Mouse (Mus musculus): Measurements from ENCODE around the gene Hsd17b2.
"Not testable (repeated sequence)": the region's sequence is repeated elsewhere in the genome, so short reads cannot be mapped to it uniquely, and the experiment has no call there.

Hsd17b2 gene

DNA sequence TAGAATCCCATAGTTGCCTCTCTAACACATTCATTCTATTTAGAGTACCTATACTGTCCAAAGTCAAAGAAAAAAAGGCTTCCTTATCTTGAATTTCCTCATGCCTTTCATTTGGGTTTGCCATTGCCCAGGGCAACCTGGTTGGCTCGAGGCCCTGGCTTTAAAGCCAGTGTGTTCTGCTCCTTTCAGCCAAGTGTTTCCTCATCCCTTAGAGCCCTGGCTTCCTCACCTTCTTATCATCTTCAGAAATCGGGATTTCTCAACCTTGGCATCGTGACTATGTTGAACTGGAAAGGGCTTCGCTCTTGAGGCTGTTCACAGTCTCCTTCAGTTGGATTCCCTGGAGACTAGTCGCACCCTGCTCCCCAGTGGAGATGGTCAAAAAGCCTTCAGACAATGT is 12.9 kb downstream of the Hsd17b2 start:
- in situ Hi-C loops (cut with MboI, MseI): no loop called here

DNA sequence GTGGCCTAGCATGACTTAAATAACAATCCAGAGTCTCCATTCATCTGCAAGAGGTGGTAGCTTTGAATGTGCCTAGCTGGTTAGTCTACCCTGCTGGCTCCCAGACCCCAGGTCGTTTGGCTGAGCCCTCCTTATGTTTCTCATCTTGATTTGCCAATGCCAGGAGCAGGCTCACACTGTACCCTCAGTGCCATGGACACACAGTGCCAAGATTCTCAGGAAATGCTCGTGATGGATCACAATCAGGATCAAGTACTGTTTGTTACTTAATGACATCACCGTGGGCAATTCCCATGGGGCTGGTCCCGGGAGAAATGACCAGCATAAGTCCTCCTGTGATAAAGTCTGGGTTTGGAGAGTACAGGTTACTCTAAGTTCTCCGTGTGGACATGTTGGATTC is 14.2 kb downstream of the Hsd17b2 start:
- in situ Hi-C loops (cut with MboI, MseI): no loop called here

DNA sequence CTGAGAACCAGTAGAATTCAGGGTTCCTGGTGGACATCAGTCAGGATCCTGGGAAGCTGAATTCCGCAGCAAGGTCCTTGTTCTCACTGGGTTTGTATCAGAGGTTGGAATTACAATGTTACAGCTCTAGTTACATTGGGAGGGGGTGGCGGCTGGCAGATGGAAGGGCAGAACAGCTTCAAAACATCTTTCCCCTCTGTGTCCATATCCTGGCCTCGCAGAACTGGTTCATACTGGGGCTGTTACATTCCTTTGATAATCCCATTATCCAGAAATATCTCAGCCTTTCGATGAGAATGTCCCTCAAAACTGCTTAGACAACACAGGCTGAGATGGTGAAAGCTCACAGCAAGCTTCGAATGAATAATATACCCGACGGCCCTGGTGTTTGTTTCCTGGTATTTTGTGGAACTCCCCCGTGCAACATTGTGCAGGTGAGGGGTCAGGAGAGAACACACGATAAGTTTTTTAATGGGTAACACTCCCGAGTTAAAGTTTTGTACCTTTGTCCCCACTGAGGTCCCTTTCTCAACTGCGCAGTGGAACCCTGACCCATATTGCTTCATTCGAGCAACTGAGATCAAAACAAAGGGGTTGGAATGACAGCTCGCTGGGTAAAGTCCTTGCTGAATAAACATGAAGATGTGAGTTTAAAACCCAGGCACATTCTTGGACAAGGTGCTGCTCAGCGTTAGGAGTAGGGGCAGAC is 16.6 kb downstream of the Hsd17b2 start:
- in situ Hi-C loops (cut with MboI, MseI): no loop called here

DNA sequence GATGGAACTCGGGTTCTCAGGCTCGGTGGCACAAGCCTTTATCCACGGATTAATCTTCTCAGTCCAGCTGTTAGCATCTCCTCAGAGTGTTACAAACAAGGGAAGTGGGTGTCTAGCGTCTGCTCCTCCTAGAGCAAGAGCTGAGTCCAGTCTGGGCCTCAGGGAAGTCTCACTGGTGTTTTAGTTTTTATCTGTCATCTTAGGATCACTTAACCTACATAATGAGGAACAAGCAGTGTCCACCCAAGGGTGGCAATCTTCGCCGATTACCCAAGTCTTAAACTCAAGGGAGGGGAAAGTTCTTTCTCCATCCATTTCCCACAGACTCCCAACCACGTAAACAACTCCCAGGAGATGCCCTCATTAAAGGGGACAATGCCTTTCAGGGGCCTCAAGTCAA is 24.8 kb downstream of the Hsd17b2 start:
- in situ Hi-C loops (cut with MboI, MseI): no loop called here

DNA sequence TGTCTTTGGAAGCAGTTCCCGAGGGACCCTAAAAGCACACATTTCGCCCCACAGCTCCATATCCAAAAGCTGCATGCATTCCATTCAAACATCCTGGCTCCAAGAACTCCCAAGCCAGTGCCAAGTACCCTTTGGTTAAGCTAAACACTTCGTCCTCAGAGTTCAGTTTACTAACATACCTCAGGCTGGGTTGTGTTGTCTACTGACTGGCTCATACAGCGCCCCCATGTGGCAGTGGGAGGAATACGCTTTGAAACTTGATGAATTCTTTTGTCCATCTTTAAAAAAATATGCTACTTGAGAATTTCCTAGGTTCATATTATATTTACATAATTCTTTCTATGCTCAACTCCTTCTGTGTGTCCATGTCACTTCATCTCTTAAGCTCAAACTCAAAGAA is 25.9 kb downstream of the Hsd17b2 start:
- in situ Hi-C loops (cut with MboI, MseI): no loop called here

DNA sequence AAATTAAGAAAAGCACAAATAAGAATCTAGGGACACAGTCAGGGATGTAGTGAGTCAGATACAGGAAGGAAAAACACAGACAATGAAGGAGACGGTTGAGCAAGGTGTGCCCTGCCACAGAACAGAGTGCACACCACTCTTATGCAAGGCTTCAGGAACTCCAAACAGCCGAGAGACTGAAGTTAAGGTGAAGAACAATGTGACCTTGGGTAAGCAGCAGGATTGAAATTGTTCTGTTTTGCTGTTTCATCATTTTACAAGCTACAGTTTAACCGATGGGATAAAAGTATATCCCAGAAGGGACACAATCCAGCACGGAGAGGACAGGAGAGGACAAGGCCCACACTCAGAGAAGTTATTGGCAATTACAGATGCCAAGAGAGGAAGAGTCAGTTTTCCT is 26.5 kb downstream of the Hsd17b2 start:
- in situ Hi-C loops (cut with MboI, MseI): no loop called here

DNA sequence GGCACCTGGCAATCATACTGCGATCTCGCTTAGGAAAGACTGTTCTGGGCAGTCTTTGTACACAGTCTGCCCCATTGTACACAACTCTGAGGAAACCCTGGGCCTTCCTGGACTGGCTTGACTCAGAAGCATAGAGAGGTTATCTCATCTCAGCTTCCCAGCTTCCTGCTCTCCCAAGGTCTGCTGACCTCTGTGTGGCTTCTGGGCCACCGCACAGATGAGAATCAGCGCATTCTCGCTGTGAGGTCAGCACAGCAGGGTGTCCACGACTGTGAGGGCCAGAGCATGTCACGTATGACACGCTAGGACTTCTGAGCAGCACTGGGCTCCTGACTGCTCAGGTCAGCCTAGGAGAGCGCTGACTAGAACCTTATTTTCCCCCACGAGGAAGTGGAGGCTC is 29.3 kb downstream of the Hsd17b2 start:
- in situ Hi-C loops (cut with MboI, MseI): no loop called here

DNA sequence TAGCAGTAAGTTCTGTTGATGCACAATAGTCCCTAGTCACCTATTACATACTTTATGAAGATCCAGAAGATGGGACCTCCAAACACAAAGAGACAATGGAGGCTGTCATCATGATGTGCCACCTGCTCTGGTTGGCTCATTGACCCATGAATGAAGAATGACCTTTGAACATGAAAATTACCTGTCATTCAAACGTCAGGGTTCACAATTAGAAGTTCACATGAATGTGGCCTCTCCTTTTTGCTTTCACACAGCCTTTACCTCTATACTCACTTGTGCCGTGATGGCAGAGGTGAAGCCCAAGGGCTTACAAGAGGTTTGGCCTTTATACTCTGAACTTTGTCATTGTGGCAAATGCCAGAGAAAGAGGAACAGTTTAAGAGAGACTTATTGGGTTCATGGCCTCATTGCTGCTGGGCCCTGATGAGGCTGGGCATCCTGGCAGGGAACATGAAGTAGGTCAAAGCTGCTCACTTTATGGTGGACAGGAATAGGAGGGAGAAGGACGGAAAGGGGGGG is 35.0 kb downstream of the Hsd17b2 start:
- in situ Hi-C loops (cut with MboI, MseI): no loop called here

DNA sequence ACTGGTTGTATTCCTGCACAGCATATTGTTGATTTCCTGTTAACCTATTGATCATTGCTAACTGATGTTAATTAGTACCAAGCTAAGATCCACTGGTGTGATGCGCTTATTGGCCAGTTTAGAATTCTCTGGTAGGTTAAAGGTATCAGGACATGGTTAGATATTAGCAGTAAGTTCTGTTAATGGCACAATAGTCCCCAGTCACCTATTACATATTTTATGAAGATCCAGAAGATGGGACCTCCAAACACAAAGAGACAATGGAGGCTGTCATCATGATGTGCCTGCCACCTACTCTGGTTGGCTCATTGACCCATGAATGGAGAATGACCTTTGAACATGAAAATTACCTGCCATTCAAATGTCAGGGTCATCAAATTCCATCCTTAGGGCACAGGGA is 36.5 kb downstream of the Hsd17b2 start:
- in situ Hi-C loops (cut with MboI, MseI): not testable (repeated sequence)

DNA sequence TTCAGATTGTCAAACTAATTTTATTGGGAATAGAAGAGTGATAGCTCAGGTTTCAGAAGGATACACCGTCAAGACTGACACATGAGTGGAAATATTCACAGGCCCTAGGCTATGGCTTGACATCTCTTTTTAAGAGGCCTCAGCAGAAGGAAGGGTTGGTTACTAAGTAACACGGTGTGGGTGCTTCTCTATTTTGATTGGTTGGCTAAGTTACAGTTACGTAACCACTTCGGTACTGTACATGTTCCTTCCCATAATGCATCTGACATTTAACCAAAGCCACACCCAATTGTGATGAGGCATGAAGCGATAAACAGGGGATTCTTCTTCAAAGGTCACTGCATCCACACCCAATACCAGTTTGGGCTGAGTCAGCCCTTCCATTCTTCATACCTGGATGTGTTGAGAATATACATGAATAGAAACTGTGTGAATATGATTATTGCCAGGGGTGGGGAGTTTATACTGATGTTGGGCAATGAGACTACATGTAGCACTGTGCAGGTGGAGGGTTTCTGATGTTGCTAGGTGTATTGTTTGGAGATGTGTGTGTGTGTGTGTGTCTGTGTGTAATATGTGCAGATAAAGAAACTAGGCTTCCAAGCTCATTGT is 38.8 kb downstream of the Hsd17b2 start:
- in situ Hi-C loops (cut with MboI, MseI): no loop called here

DNA sequence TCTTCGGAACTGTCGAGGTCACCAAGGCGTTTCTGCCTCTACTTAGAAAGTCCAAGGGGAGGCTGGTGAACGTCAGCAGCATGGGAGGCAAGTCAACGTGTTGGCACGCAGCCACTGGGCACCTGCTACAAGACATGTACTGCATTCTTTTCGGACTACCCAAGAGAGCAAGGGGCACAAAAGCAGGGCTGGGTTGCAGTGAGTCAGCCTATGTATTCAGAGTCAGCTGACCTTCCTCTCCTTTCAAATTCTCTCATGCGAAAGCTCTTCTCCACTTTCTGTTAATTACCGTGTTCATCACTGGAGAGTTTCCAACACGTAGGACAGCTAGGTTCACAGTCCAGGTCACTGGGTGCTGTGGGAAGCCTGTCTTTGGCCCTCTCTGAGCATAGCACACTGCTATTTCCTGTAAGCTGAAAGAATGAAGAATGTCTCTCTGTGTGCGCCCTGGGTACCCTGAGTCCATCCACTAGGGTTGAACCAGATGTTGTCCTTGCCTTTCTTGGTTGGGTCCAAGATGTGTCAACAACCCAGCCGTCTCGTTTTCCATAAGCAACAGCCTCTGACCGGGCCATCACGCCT is 40.8 kb downstream of the Hsd17b2 start:
- in situ Hi-C loops (cut with MboI, MseI): no loop called here

DNA sequence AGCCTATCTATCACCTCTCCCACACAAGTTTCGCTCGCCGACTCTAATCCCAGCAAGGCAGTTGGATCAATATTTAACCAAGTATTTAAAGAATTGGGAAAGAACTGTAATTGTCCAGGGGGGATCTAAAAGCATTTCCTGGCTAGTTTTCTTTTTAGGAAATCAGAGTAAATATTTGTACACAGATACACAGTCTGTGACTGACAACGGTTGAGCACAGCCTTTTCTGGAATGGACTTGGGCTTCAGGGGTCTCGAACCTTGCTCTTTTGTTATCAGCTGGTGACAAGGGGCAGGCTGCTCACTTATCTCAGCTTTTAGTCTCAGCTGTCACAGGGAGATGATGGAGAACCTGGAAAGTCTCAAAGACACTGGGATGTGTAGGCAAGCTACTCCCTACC is 44.9 kb downstream of the Hsd17b2 start:
- in situ Hi-C loops (cut with MboI, MseI): no loop called here

DNA sequence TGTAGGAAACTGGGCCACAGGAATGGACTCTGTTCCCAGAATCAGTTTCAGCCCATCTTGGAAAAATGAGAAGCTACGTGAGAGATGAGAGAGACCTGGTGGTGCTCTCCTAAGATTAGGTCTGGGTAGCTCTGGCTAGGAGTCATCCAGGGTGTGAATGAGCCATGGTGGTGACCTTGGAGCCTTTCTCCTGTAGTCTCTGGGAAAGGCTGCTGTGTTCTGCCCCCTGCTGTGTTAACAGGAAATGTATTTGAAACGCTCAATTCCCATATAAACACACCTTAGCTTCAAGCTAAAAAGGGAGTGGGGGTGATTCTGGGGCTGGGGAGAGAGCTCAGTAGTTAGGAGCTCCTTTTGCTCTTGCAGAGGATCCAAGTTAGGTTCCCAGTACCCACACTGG is 45.7 kb downstream of the Hsd17b2 start:
- in situ Hi-C loops (cut with MboI, MseI): no loop called here

DNA sequence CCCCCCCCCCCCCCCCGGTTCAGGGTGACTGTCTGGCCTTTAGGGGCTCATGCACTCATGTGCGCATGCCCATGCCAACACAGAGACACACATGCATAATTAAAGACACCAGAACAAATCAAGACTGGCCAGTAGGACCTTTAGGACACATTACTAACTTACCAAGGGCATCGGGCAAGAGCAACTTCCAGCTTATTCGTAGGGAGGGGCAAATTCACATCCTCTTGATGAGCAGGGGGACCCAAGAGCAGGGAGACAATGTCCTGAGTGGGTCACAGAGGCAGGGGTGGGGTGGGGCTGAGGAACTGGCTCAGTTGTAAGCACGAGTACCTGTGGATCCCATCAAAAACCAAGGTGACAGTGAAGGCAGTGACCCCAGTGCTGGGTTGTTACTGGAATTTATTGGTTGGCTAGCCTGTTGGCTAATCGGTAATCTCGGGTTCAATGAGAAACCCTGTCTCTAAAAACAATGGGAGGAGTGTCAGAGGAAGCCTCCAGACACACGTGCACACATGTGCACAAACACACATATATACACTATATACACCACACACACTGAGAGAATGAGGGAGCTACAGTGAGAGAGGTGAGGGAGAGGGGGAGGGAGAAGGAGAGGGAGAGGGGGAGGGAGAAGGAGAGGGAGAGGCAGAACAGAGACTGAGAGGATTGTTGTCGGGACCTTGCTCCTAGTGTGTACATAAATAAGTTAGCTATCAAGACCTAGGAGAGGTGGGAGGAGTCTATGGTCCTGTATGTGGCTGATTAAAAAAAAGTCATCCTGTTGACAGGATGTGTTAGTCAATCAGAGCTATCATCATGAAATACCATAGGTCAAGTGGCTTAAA is 46.4 kb downstream of the Hsd17b2 start:
- in situ Hi-C loops (cut with MboI, MseI): no loop called here

DNA sequence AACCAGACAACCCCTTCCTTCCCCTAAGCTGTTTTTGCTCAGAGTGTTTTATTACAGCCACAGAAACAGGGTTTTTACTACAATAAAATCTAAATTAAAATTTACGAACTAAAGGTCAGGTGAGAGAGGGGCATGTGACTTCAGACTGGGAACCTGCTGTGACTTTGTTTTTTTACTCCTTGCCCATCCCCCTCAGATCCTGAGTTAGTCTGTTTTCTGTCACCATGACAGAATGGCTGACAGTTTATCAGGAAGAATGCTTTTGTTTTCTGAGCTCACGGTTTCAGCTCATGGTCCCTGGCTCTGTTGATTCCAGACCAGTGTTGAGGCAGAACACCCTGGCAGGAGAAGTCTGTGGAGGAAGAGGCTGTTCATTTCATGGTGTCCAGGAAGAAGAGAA is 47.7 kb downstream of the Hsd17b2 start:
- in situ Hi-C loops (cut with MboI, MseI): no loop called here

DNA sequence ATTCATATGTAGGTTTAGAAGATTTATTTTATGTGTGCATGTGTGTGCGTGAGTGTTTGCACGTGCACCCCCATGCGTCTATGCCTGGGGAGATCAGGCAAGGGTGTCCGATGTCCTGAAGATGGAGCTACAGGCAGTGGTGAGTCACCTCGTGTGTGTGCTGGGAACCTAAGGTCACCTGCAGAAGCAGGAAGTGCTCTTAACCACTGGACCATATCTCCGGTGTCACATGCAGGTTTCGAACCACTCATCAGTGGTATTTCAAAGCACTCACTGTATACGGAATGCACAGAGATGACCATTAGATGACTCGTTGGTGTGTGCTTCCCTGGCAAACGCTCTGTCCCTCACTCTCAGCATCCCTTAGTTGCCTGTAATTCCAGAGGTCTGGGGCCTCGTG is 56.2 kb downstream of the Hsd17b2 start:
- in situ Hi-C loops (cut with MboI, MseI): no loop called here

DNA sequence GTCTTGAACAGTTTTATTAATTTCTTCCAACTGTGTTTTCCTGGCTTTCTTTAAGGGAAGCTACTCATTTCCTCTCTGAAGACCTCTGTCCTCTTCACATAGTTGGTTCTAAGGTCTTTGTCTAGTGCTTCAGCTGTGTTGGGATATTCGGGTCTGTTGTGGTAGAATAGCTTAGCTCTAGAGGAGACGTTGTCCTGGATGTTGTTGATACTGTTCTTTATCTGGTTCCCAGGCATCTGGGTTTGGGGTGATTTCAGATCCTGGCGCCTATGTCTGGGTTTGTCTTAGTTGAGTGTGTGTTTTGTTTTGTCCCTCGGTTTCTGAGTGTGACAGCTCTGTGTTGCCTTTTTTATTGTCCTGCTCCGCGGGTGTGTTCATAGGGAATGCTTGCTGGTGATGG is 61.1 kb downstream of the Hsd17b2 start:
- in situ Hi-C loops (cut with MboI, MseI): no loop called here

DNA sequence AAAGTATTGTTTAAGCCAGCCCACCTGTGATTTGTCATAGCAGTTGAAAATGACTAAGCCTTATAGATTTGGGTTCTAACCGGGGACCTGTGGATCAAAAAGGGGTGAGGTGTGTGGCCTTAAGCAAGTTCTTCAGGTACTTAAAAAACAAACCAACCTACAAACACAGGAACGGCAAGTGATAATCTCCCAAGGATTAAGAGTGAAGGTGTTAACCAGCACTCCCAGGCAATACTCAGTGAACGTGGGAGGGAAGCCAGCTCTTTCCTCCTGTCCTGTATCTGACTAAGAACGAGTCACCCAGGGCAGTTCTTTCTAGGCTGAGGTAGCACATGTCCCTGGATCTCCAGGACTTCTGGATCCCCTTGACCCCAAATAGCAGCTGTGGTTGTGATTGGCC is 62.9 kb downstream of the Hsd17b2 start:
- in situ Hi-C loops (cut with MboI, MseI): no loop called here

DNA sequence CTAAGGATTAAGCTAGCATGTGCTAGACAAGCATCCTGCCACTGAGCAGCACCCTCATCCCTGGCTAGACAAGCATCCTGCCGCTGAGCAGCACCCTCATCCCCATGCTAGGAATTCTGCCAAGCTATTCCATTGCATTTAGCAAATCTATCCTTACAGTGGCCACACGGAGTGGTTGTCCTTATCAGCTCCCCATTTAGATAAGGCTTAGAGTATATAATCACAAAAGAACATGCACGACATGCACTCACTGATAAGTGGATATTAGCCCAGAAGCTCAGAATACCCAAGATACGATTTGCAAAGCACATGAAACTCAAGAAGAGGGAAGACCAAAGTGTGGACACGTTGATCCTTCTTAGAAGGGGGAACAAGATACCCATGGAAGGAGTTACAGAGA is 64.2 kb downstream of the Hsd17b2 start:
- in situ Hi-C loops (cut with MboI, MseI): no loop called here

DNA sequence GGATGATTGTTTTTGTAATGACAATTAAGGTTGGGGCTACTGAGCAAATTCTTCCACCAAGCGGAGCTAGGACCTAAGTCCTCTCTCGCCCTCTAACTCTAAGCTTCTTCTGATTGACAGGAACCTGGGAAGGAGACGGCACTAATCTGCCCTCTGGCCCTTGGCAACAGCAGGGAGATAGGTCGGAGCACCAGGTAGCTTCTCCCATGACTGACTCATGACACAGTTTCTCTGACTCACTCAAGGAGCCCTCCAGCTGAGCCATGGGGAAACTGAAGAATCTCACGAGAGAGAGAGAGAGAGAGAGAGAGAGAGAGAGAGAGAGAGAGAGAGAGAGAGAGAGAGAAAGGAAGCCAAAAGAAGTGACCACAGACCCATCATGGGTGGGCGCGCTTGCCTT is 67.3 kb downstream of the Hsd17b2 start:
- in situ Hi-C loops (cut with MboI, MseI): no loop called here

DNA sequence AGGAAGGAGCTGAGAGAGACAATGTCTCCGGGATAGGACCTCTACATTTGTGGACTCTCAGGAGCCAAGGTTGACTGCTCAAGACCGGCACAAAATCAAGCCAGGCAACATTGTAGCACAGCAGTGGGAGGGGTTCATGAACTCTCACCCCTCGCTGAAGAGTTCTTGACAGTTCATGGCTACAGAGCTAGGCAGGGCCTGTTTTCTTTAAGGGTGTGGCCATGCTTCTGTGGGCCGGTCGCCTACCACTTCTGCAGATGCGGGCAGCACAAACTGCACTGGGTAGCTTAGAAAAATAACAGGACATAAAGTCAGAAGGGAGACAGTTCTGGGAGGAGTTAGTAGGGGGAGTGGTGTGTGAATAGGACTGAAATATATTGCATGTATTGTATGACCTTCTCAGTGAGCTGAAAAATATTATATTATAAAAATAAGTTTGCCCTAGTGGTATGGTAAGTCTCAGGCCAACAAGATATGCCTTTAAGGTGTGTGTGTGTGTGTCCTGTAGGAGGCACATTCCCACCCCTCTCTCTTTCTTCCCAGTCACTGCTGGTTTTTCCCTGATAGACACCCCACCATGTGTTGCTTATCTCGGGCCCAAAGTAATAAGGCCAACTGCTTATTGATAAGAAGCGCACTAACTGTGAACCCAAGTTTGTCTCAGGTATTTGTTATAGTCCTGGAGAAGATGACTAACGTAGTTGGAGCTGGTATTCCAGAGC is 69.6 kb downstream of the Hsd17b2 start:
- in situ Hi-C loops (cut with MboI, MseI): loop anchor here (5.0 kb wide), 1 partner anchor 91 kb away; no protein-coding TSS in a partner anchor
